Mouse (Mus musculus) B cell, adult 67 days (primary cell): Measurements from ENCODE around the gene Gm3685. TPM values are rescaled to one million over a fixed set of nuclear protein-coding genes. Genes with fewer than 3 reads are reported as not detected.

Experiments used
- total RNA-seq, 2 experiments: library from RNA; stranded (reverse); gene quantifications; 4 replicates each; pipeline ENCODE4 v1.2.4; 2023

Gene Gm3685
- not detected for total RNA-seq

DNA sequence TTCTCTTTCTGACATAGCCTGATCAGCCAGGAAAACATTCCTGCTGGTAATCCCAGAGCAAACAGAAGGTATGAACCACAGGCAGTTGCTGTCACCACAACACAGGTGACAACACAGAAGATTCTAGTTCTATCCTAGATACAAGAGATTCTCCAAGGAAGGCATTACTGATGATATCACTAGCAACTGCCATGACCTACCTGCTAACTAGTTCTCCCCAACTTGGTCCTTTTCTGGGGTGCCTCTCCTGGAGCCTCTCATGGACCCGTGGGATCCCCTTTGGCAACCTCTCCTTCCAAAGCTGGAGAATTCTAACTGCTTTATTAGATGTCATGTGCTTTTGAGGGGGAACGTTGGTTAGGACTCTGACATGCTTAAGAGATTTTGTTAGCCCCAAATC, at the start of gene Gm3685:
TSS of gene Gm3685 (minus strand) at position 101 of the 400 bp plus-strand sequence.

DNA sequence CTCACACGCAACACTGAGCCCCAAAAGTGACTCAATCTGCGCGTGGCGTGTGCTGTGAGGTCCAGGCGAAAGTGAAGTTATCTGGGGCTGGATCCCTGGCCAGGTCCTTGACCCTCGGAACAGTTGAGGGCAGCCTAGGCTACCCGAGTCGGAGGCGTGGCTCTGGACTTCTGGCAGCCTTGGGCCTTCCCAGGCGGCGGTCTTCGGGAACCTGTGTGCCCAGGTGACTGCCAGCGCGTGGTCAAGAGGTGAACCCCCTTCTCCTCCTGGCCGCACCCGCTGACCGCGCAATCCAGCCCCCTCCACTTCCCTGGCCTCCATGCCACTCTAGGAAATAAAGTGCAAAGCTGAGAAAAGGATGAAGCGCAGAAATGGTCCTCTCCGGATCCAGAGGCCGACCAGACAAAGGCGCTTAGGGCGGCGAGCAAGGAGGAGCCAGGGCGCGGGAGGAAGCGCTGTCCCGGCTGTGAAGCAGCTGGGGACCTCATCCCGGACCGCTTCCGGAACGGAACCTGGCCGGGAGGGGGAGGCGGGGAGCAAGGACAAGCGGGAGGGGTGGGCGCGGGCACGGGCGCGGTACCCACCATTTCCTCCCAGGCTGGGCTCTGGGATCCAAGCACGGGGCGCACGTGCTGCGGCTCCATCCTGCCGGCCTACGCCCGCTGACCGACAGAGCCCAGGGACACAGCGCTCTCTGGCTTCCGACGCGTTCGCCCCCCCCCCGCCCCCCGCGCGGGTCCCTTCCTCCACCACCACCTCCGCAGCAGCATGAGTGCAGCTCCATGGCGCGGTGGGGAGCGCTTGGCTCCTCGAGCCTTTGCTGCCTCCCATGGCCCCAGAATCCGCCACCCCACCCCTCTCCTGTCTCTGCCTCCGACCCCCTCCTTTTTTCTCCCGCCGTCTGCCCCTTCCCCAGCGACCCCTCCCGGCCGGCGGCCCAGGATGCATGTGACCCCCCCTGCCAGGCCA, 17.7 kb downstream of the Gm3685 start, which contains the start of gene Gm10406:
TSS of gene Gm10406 (minus strand) at position 669 of the 969 bp plus-strand sequence.

Other genes starting within 250 kb of the Gm3685 start
- gene Gm3642, start 204.7 kb downstream of the Gm3685 start, total RNA-seq, result not detected
- gene Gm3667, start 155.0 kb downstream of the Gm3685 start, total RNA-seq, result not detected
- gene Gm6356, start 71.2 kb downstream of the Gm3685 start, total RNA-seq, result not detected
- not detected for gene Gm10406, start 17.5 kb downstream of the Gm3685 start, total RNA-seq
- not detected for gene Gm3696, start 55.7 kb upstream of the Gm3685 start, total RNA-seq
- not detected for gene Gm6676, start 80.4 kb upstream of the Gm3685 start, total RNA-seq
- not detected for gene Gm3512, start 129.6 kb upstream of the Gm3685 start, total RNA-seq
- not detected for gene Gm16434, start 149.6 kb upstream of the Gm3685 start, total RNA-seq
- not detected for gene Gm3727, start 219.7 kb upstream of the Gm3685 start, total RNA-seq